Mouse (Mus musculus): ENCODE data around the gene Hivep1. TPM values are rescaled to one million over a fixed set of nuclear protein-coding genes. Genes with fewer than 3 reads are reported as not detected.

Hivep1 gene
- total RNA-seq, 1 experiment: 8.1 TPM

DNA sequence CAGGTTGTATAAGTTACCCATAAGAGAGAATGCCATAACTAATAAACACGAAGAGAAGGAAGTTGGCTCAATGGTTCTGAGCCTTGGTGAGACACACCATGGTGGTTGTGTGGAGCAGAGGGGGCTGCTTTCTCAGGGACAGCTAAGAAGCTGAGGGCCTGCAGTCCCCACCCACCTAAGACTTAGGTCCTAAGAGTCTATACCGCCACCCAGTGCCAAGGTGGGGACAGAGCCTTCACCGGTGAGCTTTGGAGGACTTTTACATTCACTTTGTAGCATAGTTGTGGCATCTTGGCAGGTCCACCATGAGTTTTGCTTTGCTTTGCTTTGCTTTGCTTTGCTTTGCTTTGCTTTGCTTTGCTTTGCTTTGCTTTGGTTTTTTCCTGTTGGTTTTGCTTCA, 92.8 kb downstream of the Hivep1 start:
- in situ Hi-C loops (cut with MboI; ENCODE audit: low sequenced_read_pairs in 2 of 2, unreplicated experiment in 2 of 2): no loop called here
- H3K9ac ChIP-seq (ENCODE audit: insufficient read depth, low read depth, low read length, poor library complexity, severe bottlenecking): no peak overlapping the region
- H3K4me1 ChIP-seq (ENCODE audit: control insufficient read depth in 2 of 2, insufficient read depth in 2 of 2, low read length in 2 of 2, poor library complexity in 1 of 2): no peaks in the 10 kb centered on the region
- no peaks in the 10 kb centered on the region for H3K9me3 ChIP-seq (ENCODE audit: control insufficient read depth, insufficient read depth, low read depth, low read length)
- H3K36me3 ChIP-seq (ENCODE audit: control insufficient read depth, insufficient read depth, low read length, poor library complexity, severe bottlenecking): peaks cover 1% of the 10 kb centered on the region; the same call in 1 of the 2 replicates
- H3K27ac ChIP-seq (ENCODE audit: insufficient read depth, low read depth, low read length, poor library complexity, severe bottlenecking): no peak overlapping the region
- TF ChIP-seq MAFK (IDR thresholded peaks at IDR 0.05; ENCODE audit: insufficient read depth, low read depth, low read length) (no peak), ZC3H11A (IDR thresholded peaks at IDR 0.05; ENCODE audit: borderline replicate concordance, low read depth, low read length) (0 out of 2 replicates have a peak, but pooled peaks have one; percentile 29)
- no peak overlapping the region for H3K4me3 ChIP-seq (ENCODE audit: insufficient read depth in 1 of 2, low read depth in 1 of 2, low read length in 2 of 2, poor library complexity in 1 of 2, severe bottlenecking in 1 of 2)
- DNase-seq (ENCODE audit: low read depth, low spot score): no peak

DNA sequence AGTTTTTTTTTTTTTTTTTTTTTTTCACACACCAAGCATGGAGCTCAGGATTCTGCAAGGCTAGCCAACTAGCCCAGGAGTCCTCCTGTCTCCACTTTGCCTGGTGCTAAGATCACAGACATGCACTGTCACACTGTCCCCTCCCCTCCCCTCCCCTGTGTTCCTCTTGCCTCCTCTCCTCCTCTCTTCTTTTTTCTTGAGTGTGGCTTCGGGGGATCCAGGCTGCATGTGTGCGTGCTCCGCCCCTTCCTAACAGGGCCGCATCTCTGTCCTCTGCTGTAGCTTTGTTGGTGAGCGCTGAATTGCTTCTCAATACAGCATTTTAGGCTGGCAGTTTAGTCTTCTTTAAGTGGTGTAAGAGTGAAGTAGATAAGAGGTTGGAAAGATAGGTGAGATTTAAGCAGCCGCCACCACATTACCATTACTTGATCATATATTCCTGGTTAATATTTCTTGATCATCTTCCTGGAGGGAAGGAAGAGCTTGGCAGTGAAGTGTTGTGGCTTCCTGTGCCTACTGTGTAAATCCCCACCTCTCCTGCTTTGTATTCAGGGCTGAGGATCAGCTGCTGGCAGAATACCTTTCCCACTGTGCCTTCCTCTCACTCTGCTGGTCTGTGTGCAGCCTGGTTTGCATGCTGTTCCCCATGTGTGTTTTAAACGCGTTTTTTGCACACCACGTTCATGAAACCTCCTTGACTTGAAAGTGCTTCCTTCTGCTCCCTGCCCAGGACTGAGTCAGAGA, 97.7 kb downstream of the Hivep1 start:
- no peak for TF ChIP-seq ZC3H11A (IDR thresholded peaks at IDR 0.05; ENCODE audit: borderline replicate concordance, low read depth, low read length)
- 0 out of 2 replicates have a peak, but pooled peaks have one; percentile 1 for TF ChIP-seq ZNF384 (IDR thresholded peaks at IDR 0.05; ENCODE audit: low read depth, low read length)
- H3K9ac ChIP-seq (ENCODE audit: insufficient read depth, low read depth, low read length, poor library complexity, severe bottlenecking): no peak overlapping the region
- H3K4me3 ChIP-seq (ENCODE audit: insufficient read depth in 1 of 2, low read depth in 1 of 2, low read length in 2 of 2, poor library complexity in 1 of 2, severe bottlenecking in 1 of 2): no peak overlapping the region
- no peak for DNase-seq (ENCODE audit: low read depth, low spot score)
- peaks cover under 1% of the 10 kb centered on the region; the same call in 1 of the 2 replicates for H3K36me3 ChIP-seq (ENCODE audit: control insufficient read depth, insufficient read depth, low read length, poor library complexity, severe bottlenecking)
- in situ Hi-C loops (cut with MboI; ENCODE audit: low sequenced_read_pairs in 2 of 2, unreplicated experiment in 2 of 2): no loop called here
- no peak overlapping the region for H3K27ac ChIP-seq (ENCODE audit: insufficient read depth, low read depth, low read length, poor library complexity, severe bottlenecking)
- no peaks in the 10 kb centered on the region for H3K9me3 ChIP-seq (ENCODE audit: control insufficient read depth, insufficient read depth, low read depth, low read length)
- peaks cover 0 to 2% of the 10 kb centered on the region in 2 experiments; a peak in 1 of 4 replicates for H3K4me1 ChIP-seq (ENCODE audit: control insufficient read depth in 2 of 2, insufficient read depth in 2 of 2, low read length in 2 of 2, poor library complexity in 1 of 2)

DNA sequence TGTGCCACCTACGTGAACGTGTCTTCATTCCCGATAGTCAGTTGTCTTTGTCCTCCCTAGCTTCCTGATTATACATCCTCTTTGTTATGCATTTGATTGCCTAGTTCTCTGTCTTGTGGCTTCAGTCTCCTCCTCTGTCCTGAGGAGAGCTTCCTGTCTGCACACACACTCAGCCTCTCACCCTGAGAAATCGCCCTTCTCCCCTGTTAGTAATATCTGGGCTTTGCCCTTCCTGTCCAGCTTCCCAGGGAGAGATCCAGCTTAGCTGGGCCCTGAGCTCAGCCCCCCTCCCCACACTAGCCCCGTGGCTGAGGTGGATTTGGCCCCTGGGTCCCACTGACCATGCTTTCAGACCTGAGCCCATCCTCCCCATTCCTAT, 98.2 kb downstream of the Hivep1 start:
- TF ChIP-seq MAFK (IDR thresholded peaks at IDR 0.05; ENCODE audit: insufficient read depth, low read depth, low read length) (no peak), HCFC1 (IDR thresholded peaks at IDR 0.05; ENCODE audit: borderline replicate concordance, insufficient read depth, low read length) (no peak), ZNF384 (IDR thresholded peaks at IDR 0.05; ENCODE audit: low read depth, low read length) (no peak), CHD2 (IDR thresholded peaks at IDR 0.05; ENCODE audit: low read depth, low read length) (no peak), ZC3H11A (IDR thresholded peaks at IDR 0.05; ENCODE audit: borderline replicate concordance, low read depth, low read length) (no peak)
- peaks cover 0 to 2% of the 10 kb centered on the region in 2 experiments; a peak in 1 of 4 replicates for H3K4me1 ChIP-seq (ENCODE audit: control insufficient read depth in 2 of 2, insufficient read depth in 2 of 2, low read length in 2 of 2, poor library complexity in 1 of 2)
- DNase-seq (ENCODE audit: low read depth, low spot score): no peak
- no peak overlapping the region for H3K4me3 ChIP-seq (ENCODE audit: insufficient read depth in 1 of 2, low read depth in 1 of 2, low read length in 2 of 2, poor library complexity in 1 of 2, severe bottlenecking in 1 of 2)
- no peak overlapping the region for H3K9ac ChIP-seq (ENCODE audit: insufficient read depth, low read depth, low read length, poor library complexity, severe bottlenecking)
- peaks cover 5% of the 10 kb centered on the region; the same call in 1 of the 2 replicates for H3K36me3 ChIP-seq (ENCODE audit: control insufficient read depth, insufficient read depth, low read length, poor library complexity, severe bottlenecking)
- no peak overlapping the region for H3K27ac ChIP-seq (ENCODE audit: insufficient read depth, low read depth, low read length, poor library complexity, severe bottlenecking)
- no peaks in the 10 kb centered on the region for H3K9me3 ChIP-seq (ENCODE audit: control insufficient read depth, insufficient read depth, low read depth, low read length)
- in situ Hi-C loops (cut with MboI; ENCODE audit: low sequenced_read_pairs in 2 of 2, unreplicated experiment in 2 of 2): no loop called here

DNA sequence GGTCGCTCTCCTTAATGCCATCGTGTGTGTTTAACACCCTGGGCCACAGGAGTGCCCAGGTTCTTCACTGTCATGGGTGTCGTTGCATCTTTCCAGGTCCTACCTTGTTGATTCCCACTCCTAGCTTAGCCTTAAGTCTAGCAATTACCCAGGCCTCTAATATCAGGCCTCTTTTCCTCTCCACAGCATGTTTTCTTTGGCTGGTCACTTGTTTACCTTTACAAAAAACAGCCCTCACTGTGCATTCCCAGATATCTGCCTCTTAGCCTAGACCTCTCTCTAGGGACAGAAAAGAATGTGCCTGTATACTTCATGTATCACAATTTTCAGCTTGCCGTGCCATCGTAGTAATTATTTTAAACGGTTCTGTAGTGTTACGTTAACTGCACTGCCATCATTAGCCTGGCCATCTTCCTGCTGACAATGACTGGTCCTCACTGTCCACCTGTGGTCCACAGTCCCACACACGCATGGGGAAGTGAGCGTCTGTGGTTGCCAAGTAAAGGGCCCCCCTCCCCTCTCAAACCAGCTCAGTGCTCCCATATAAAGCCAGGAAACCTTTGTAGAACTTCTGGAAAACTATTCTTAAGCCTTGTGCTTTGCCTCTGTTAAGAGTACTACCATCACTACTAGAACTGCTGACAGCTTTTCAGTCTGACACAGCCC, 98.8 kb downstream of the Hivep1 start:
- Histone ChIP-seq H3K4me1 (ENCODE audit: control insufficient read depth in 2 of 2, insufficient read depth in 2 of 2, low read length in 2 of 2, poor library complexity in 1 of 2) (peaks cover 0 to 2% of the 10 kb centered on the region in 2 experiments; a peak in 1 of 4 replicates), H3K27ac (ENCODE audit: insufficient read depth, low read depth, low read length, poor library complexity, severe bottlenecking) (no peak overlapping the region), H3K36me3 (ENCODE audit: control insufficient read depth, insufficient read depth, low read length, poor library complexity, severe bottlenecking) (peaks cover 5% of the 10 kb centered on the region; the same call in 1 of the 2 replicates), H3K9me3 (ENCODE audit: control insufficient read depth, insufficient read depth, low read depth, low read length) (no peaks in the 10 kb centered on the region), H3K9ac (ENCODE audit: insufficient read depth, low read depth, low read length, poor library complexity, severe bottlenecking) (no peak overlapping the region), H3K4me3 (ENCODE audit: insufficient read depth in 1 of 2, low read depth in 1 of 2, low read length in 2 of 2, poor library complexity in 1 of 2, severe bottlenecking in 1 of 2) (no peak overlapping the region)
- DNase-seq (ENCODE audit: low read depth, low spot score): no peak
- TF ChIP-seq ZNF384 (IDR thresholded peaks at IDR 0.05; ENCODE audit: low read depth, low read length): no peak
- no peak for TF ChIP-seq MAFK (IDR thresholded peaks at IDR 0.05; ENCODE audit: insufficient read depth, low read depth, low read length)
- TF ChIP-seq CHD2 (IDR thresholded peaks at IDR 0.05; ENCODE audit: low read depth, low read length): no peak
- TF ChIP-seq HCFC1 (IDR thresholded peaks at IDR 0.05; ENCODE audit: borderline replicate concordance, insufficient read depth, low read length): no peak
- TF ChIP-seq ZC3H11A (IDR thresholded peaks at IDR 0.05; ENCODE audit: borderline replicate concordance, low read depth, low read length): no peak
- in situ Hi-C loops (cut with MboI; ENCODE audit: low sequenced_read_pairs in 2 of 2, unreplicated experiment in 2 of 2): no loop called here

Data from ES-E14 (cell line).